Mouse (Mus musculus): ENCODE results near the gene Rictor. TPM values are rescaled to one million over a fixed set of nuclear protein-coding genes. Genes with fewer than 3 reads are reported as not detected.

The Rictor gene
- total and polyA plus RNA-seq, 3 experiments, result 10.3 to 10.6 TPM; not detected in 1

DNA sequence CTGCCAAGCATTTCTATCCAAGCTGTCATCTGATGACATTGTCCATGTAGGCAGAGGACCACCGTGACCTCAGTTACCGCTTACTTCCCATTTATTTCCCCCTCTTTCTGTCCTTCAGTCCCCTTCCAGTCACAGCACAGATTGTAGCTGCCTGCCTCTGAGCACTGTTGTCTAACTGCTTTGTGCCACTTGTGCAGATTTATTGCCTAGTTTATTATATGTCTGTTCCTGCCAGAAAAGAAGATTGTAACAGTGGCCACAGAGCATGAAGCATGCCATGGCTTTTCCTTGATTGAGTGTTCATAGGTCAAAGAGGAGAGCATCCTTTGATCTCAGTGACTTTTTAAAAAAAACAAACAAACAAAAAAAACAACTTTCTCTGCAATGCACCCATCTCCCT is 46.2 kb downstream of the Rictor start:
- peaks cover 0 to 25% of the 10 kb centered on the region in 2 experiments; a peak in 2 of 4 replicates for H3K36me3 ChIP-seq (ENCODE audit: control insufficient read depth in 1 of 2, insufficient read depth in 2 of 2, low read length in 2 of 2)
- H3K27ac ChIP-seq (ENCODE audit: control insufficient read depth, low read depth, low read length), result no peak overlapping the region
- H3K9ac ChIP-seq (ENCODE audit: control insufficient read depth, low read depth, low read length, poor library complexity, severe bottlenecking), result no peak overlapping the region
- H3K9me3 ChIP-seq (replicated peaks; ENCODE audit: insufficient read depth, low read length), result no peaks in the 10 kb centered on the region
- no peak overlapping the region for H3K4me3 ChIP-seq (ENCODE audit: control insufficient read depth in 1 of 2, insufficient read depth in 1 of 2, low read depth in 2 of 2, low read length in 2 of 2)
- no peak for DNase-seq (ENCODE audit: low read depth, low spot score)
- no peak for TF ChIP-seq MYB (IDR thresholded peaks at IDR 0.05; ENCODE audit: low read depth, low read length)
- TF ChIP-seq TCF12 (IDR thresholded peaks at IDR 0.05; ENCODE audit: low read depth, low read length), result no peak
- TF ChIP-seq MAFK (IDR thresholded peaks at IDR 0.05; ENCODE audit: borderline replicate concordance, low read depth, low read length), result no peak
- no peak for TF ChIP-seq NRF1 (IDR thresholded peaks at IDR 0.05; ENCODE audit: insufficient read depth, low read depth, low read length, poor library complexity, severe bottlenecking)
- H3K79me2 ChIP-seq (ENCODE audit: control insufficient read depth, insufficient read depth, low read length, poor library complexity), result no peaks in the 10 kb centered on the region
- no peaks in the 10 kb centered on the region for H3K4me1 ChIP-seq (ENCODE audit: control insufficient read depth in 1 of 2, insufficient read depth in 2 of 2, low read length in 2 of 2)
- no peaks in the 10 kb centered on the region for H3K27me3 ChIP-seq (ENCODE audit: control insufficient read depth in 1 of 2, insufficient read depth in 2 of 2, low read length in 2 of 2)

GRCm38 (mm10) chr15:6772265-6772664 is 64.1 kb downstream of the Rictor start:
- Histone ChIP-seq H3K27me3 (ENCODE audit: control insufficient read depth in 1 of 2, insufficient read depth in 2 of 2, low read length in 2 of 2) (no peaks in the 10 kb centered on the region), H3K9me3 (replicated peaks; ENCODE audit: insufficient read depth, low read length) (no peaks in the 10 kb centered on the region), H3K36me3 (ENCODE audit: control insufficient read depth in 1 of 2, insufficient read depth in 2 of 2, low read length in 2 of 2) (peaks cover 0 to 49% of the 10 kb centered on the region in 2 experiments; a peak in 2 of 4 replicates), H3K4me3 (ENCODE audit: control insufficient read depth in 1 of 2, insufficient read depth in 1 of 2, low read depth in 2 of 2, low read length in 2 of 2) (no peak overlapping the region), H3K4me1 (ENCODE audit: control insufficient read depth in 1 of 2, insufficient read depth in 2 of 2, low read length in 2 of 2) (no peaks in the 10 kb centered on the region), H3K9ac (ENCODE audit: control insufficient read depth, low read depth, low read length, poor library complexity, severe bottlenecking) (no peak overlapping the region), H3K79me2 (ENCODE audit: control insufficient read depth, insufficient read depth, low read length, poor library complexity) (no peaks in the 10 kb centered on the region), H3K27ac (ENCODE audit: control insufficient read depth, low read depth, low read length) (no peak overlapping the region)
- TF ChIP-seq KAT2A (conservative IDR thresholded peaks at IDR 0.05; ENCODE audit: low read depth, low read length) (no peak), MAFK (IDR thresholded peaks at IDR 0.05; ENCODE audit: borderline replicate concordance, low read depth, low read length) (no peak), RCOR1 (IDR thresholded peaks at IDR 0.05; ENCODE audit: low read depth, low read length) (no peak), MYC (IDR thresholded peaks at IDR 0.05; ENCODE audit: low read depth, low read length) (no peak), ZC3H11A (IDR thresholded peaks at IDR 0.05; ENCODE audit: low read depth, low read length) (no peak), POLR2AphosphoS2 (IDR thresholded peaks at IDR 0.05; ENCODE audit: low read length) (no peak), BHLHE40 (IDR thresholded peaks at IDR 0.05; ENCODE audit: borderline replicate concordance, low read depth, low read length) (no peak), MAX (IDR thresholded peaks at IDR 0.05; ENCODE audit: low read length) (no peak), ETS1 (IDR thresholded peaks at IDR 0.05; ENCODE audit: low read depth, low read length) (no peak), NRF1 (IDR thresholded peaks at IDR 0.05; ENCODE audit: insufficient read depth, low read depth, low read length, poor library complexity, severe bottlenecking) (no peak), TAL1 (IDR thresholded peaks at IDR 0.05; ENCODE audit: low read length) (no peak), JUND (IDR thresholded peaks at IDR 0.05; ENCODE audit: low read depth, low read length) (no peak), NELFE (IDR thresholded peaks at IDR 0.05; ENCODE audit: low read depth, low read length) (no peak)
- no peak for DNase-seq (ENCODE audit: low read depth, low spot score)

- H3K9me3 ChIP-seq (replicated peaks; ENCODE audit: insufficient read depth, low read length), result no peaks in the 10 kb centered on the region
- no peak for DNase-seq (ENCODE audit: low read depth, low spot score)
- no peaks in the 10 kb centered on the region for H3K27me3 ChIP-seq (ENCODE audit: control insufficient read depth in 1 of 2, insufficient read depth in 2 of 2, low read length in 2 of 2)
- peaks cover 0 to 54% of the 10 kb centered on the region in 2 experiments; a peak in 2 of 4 replicates for H3K36me3 ChIP-seq (ENCODE audit: control insufficient read depth in 1 of 2, insufficient read depth in 2 of 2, low read length in 2 of 2)
- peak; percentile 80 for TF ChIP-seq MAFK (IDR thresholded peaks at IDR 0.05; ENCODE audit: borderline replicate concordance, low read depth, low read length)
- TF ChIP-seq ETS1 (IDR thresholded peaks at IDR 0.05; ENCODE audit: low read depth, low read length), result no peak
- H3K79me2 ChIP-seq (ENCODE audit: control insufficient read depth, insufficient read depth, low read length, poor library complexity), result no peaks in the 10 kb centered on the region
- H3K4me3 ChIP-seq (ENCODE audit: control insufficient read depth in 1 of 2, insufficient read depth in 1 of 2, low read depth in 2 of 2, low read length in 2 of 2), result no peak overlapping the region
- H3K4me1 ChIP-seq (ENCODE audit: control insufficient read depth in 1 of 2, insufficient read depth in 2 of 2, low read length in 2 of 2), result no peaks in the 10 kb centered on the region
- H3K9ac ChIP-seq (ENCODE audit: control insufficient read depth, low read depth, low read length, poor library complexity, severe bottlenecking), result no peak overlapping the region
- H3K27ac ChIP-seq (ENCODE audit: control insufficient read depth, low read depth, low read length), result no peak overlapping the region
These were observed 78.0 kb downstream of the Rictor start for GRCm38 (mm10) chr15:6786212-6786611.
